Mouse (Mus musculus) T-helper 2 cell (primary cell): Measurements from ENCODE around the gene Wdr18.

Source experiments
- in situ Hi-C: fragments of 300-600 bp; cut with MboI, MseI; formaldehyde crosslinking; loops from one replicate; pipeline ENCODE4 v1.15.1; 2025; ENCODE audit warnings: high pct_unique_total_duplicates

Gene Wdr18

GRCm38 (mm10) chr10:79959847-79960601 lies at the start of gene Wdr18:
Gene Wdr18, plus strand, starts transcription at chr10:79960152.
- in situ Hi-C loops, result loop anchor here (5.0 kb wide), 1 partner anchor 33 kb away; the partner anchor contains the start of gene Arid3a

GRCm38 (mm10) chr10:79910556-79910955 lies 49.4 kb upstream of the Wdr18 start, which contains the start of gene Gm26602:
Gene Gm26602, plus strand, starts transcription at chr10:79910856.
- in situ Hi-C loops, result no loop called here

- in situ Hi-C loops, result no loop called here
These were observed 47.5 kb upstream of the Wdr18 start for GRCm38 (mm10) chr10:79912412-79912811.

- in situ Hi-C loops, result no loop called here
These were observed 45.6 kb upstream of the Wdr18 start for GRCm38 (mm10) chr10:79914131-79914947.

GRCm38 (mm10) chr10:79914948-79915596 lies 44.9 kb upstream of the Wdr18 start:
- in situ Hi-C loops, result no loop called here

- in situ Hi-C loops, result no loop called here
These were observed 43.9 kb upstream of the Wdr18 start for GRCm38 (mm10) chr10:79916081-79916480.

- in situ Hi-C loops, result no loop called here
These were observed 43.0 kb upstream of the Wdr18 start, which contains the start of gene Kiss1r for GRCm38 (mm10) chr10:79916808-79917531. Gene Kiss1r, plus strand, starts transcription at chr10:79916971.

GRCm38 (mm10) chr10:79917532-79918100 lies 42.3 kb upstream of the Wdr18 start:
- in situ Hi-C loops, result no loop called here

- in situ Hi-C loops, result no loop called here
These were observed 41.5 kb upstream of the Wdr18 start for GRCm38 (mm10) chr10:79918231-79919078.

GRCm38 (mm10) chr10:79919251-79919849 lies 40.6 kb upstream of the Wdr18 start:
- in situ Hi-C loops, result no loop called here

- in situ Hi-C loops, result no loop called here
These were observed 39.7 kb upstream of the Wdr18 start for GRCm38 (mm10) chr10:79920056-79920890.

GRCm38 (mm10) chr10:79920958-79921535 lies 38.9 kb upstream of the Wdr18 start, which contains the start of gene R3hdm4:
Gene R3hdm4, minus strand, starts transcription at chr10:79921208.
- in situ Hi-C loops, result no loop called here

- in situ Hi-C loops, result no loop called here
These were observed 38.4 kb upstream of the Wdr18 start for GRCm38 (mm10) chr10:79921572-79921971.

- in situ Hi-C loops, result loop anchor here (5.0 kb wide), 1 partner anchor 37 kb away; the partner anchor contains the start of gene Wdr18
These were observed 34.8 kb upstream of the Wdr18 start for GRCm38 (mm10) chr10:79924998-79925784.

- in situ Hi-C loops, result loop anchor here (5.0 kb wide), 1 partner anchor 36 kb away; the partner anchor contains the start of gene Wdr18
These were observed 34.0 kb upstream of the Wdr18 start for GRCm38 (mm10) chr10:79925785-79926490.

- in situ Hi-C loops, result loop anchor here (5.0 kb wide), 1 partner anchor 36 kb away; the partner anchor contains the start of gene Wdr18
These were observed 33.2 kb upstream of the Wdr18 start, which contains the start of gene Arid3a for GRCm38 (mm10) chr10:79926491-79927323. Gene Arid3a, plus strand, starts transcription at chr10:79927043.
